Mouse (Mus musculus) heart, embryonic 14.5 days (tissue): Measurements from ENCODE around the gene Padi6. TPM values are rescaled to one million over a fixed set of nuclear protein-coding genes. Genes with fewer than 3 reads are reported as not detected.

ENCODE experiments used
- ATAC-seq: fragments of 200-750 bp; cut with Nextera tagmentation; 2 replicates; pipeline ENCODE4 v1.8.0; 2017; ENCODE audit warnings: low read depth, moderate TSS enrichment; ENCODE audit not compliant: insufficient number of reproducible peaks, insufficient read depth, low FRiP score
- H3K27ac ChIP-seq, 2 experiments: fragments of 200-500 bp in 1 of 2; fragments of 300-500 bp in 1 of 2; sonication (generic) in 1 of 2; replicated peaks in 1 of 2; 2 replicates each; pipeline ENCODE4 v1.5.1; 2012 to 2014; ENCODE audit warnings: low read depth in 2 of 2, low read length in 2 of 2, control low read depth in 1 of 2, mild to moderate bottlenecking in 1 of 2, mixed read lengths in 1 of 2; ENCODE audit not compliant: control insufficient read depth in 1 of 2, insufficient read depth in 1 of 2
- H3K27me3 ChIP-seq: fragments of 300-500 bp; sonication (generic); 2 replicates; pipeline ENCODE4 v1.6.1; 2014; ENCODE audit warnings: mild to moderate bottlenecking, low read length, control low read depth; ENCODE audit not compliant: control insufficient read depth, insufficient read depth
- H3K36me3 ChIP-seq: fragments of 300-500 bp; sonication (generic); 2 replicates; pipeline ENCODE4 v1.6.1; 2014; ENCODE audit warnings: mild to moderate bottlenecking, control low read depth, low read length, mixed read lengths; ENCODE audit not compliant: control insufficient read depth, insufficient read depth
- H3K4me1 ChIP-seq, 2 experiments: fragments of 200-500 bp in 1 of 2; fragments of 300-500 bp in 1 of 2; sonication (generic) in 1 of 2; 2 replicates each; pipeline ENCODE4 v1.6.1; 2012 to 2014; ENCODE audit warnings: low read length in 2 of 2, control low read depth in 1 of 2, mixed read lengths in 1 of 2; ENCODE audit not compliant: control insufficient read depth in 2 of 2, insufficient read depth in 2 of 2
- H3K4me2 ChIP-seq: fragments of 300-500 bp; sonication (generic); 2 replicates; pipeline ENCODE4 v1.6.1; 2014; ENCODE audit warnings: mild to moderate bottlenecking, low read length
- H3K4me3 ChIP-seq, 2 experiments: fragments of 200-500 bp in 1 of 2; fragments of 300-500 bp in 1 of 2; sonication (generic) in 1 of 2; 2 replicates each; pipeline ENCODE4 v1.5.1; 2012 to 2014; ENCODE audit warnings: low read length in 2 of 2, mild to moderate bottlenecking in 2 of 2, control low read depth in 1 of 2, low read depth in 1 of 2, moderate library complexity in 1 of 2; ENCODE audit not compliant: control insufficient read depth in 1 of 2, insufficient read depth in 1 of 2
- H3K9ac ChIP-seq: fragments of 300-500 bp; sonication (generic); 2 replicates; pipeline ENCODE4 v1.6.1; 2014; ENCODE audit warnings: mild to moderate bottlenecking, low read length
- H3K9me3 ChIP-seq: fragments of 300-500 bp; sonication (generic); 2 replicates; pipeline ENCODE4 v1.6.1; 2016; ENCODE audit warnings: low read length, control low read depth; ENCODE audit not compliant: control insufficient read depth
- WGBS: fragments of 180-500 bp; shearing (Covaris S2); extraction: QIAGEN DNeasy Blood & Tissue Kit; methylation state at CpG from one replicate; pipeline ENCODE4 v1.1.7; 2014; 5-methylcytosine and 5-hydroxymethylcytosine counted together
- polyA plus RNA-seq: library from polyadenylated mRNA; unstranded; fragments of >200 nt; fragmentation: Nextera tagmentation; extraction: Ambion mirVana; gene quantifications from 2 replicates; pipeline ENCODE4 v1.2.1, GENCODE M21; 2014

Gene Padi6
- polyA plus RNA-seq, 1 experiment from 2014 or later = not detected

DNA sequence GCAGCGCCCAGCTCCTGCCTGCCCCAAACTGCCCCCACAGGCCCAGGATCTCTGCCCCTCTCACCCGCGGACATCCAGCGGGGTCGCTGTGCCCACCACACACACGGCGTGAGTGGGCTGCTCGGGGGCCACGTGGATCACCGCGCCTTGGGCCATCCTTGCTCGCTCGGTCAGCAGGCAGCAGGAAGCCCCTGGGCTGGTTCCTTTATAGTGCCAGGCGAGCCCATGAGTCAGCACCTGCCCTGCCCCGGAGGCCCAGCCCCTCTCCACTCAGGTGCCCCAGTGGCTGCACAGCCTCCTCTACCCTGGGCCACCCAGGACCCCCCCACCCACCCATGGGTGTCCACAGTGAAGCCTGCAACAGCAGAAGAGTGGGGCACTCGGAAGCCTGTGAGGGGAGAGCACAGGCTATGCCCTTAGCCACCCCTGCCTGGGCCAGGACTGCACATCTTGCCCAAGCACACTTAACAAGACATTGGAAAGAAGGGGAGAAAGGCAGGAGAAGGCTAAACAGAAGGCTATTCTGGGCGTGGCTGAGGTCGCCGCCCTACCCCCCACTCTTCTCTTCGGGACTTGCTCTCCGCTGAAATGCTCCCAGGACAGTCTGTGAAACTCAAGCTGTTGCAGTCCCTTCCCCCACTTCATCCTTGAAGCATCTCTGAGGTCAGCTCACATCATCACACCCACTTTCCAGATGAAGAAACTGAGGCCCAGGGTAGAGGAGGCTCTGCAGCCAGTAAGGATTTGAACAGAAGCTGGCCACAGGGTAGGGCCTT, 31.8 kb upstream of the Padi6 start, which contains the start of gene Padi4:
Gene Padi4, minus strand, starts transcription at position 212 of the 776 bp plus-strand sequence.
- Histone ChIP-seq H3K4me2 (no peak within 1 kb of the TSS), H3K9me3 (no peaks in the 10 kb centered on the region), H3K9ac (no peak within 1 kb of the TSS), H3K4me1 (peaks cover 0 to 2% of the 10 kb centered on the region in 2 experiments; a peak in 1 of 4 replicates), H3K27ac (no peak within 1 kb of the TSS), H3K4me3 (no peak within 1 kb of the TSS), H3K27me3 (no peaks in the 10 kb centered on the region), H3K36me3 (no peaks in the 10 kb centered on the region)
- no peak for ATAC-seq
- 81% methylated on average over 21 of the region's 21 CpGs for WGBS

GRCm38 (mm10) chr4:140771091-140771490, 28.6 kb upstream of the Padi6 start:
- whole genome bisulfite sequencing = 39% methylated on average over 4 of the region's 4 CpGs

GRCm38 (mm10) chr4:140770433-140770832, 28.0 kb upstream of the Padi6 start:
- Histone ChIP-seq H3K4me1 (peaks cover 0 to 2% of the 10 kb centered on the region in 2 experiments; a peak in 1 of 4 replicates), H3K9me3 (no peaks in the 10 kb centered on the region), H3K4me2 (peak overlapping the region; percentile 69), H3K4me3 (peak overlapping the region; percentile 40 to 52), H3K36me3 (no peaks in the 10 kb centered on the region), H3K9ac (peak overlapping the region; percentile 66), H3K27me3 (no peaks in the 10 kb centered on the region), H3K27ac (peak overlapping the region; percentile 63 to 66)
- ATAC-seq = no peak
- WGBS = 7% methylated on average over 13 of the region's 13 CpGs

More at GRCm38 (mm10) chr4:140771091-140771490, 28.6 kb upstream of the Padi6 start:
- no peaks in the 10 kb centered on the region for H3K36me3 ChIP-seq
- no peak overlapping the region for H3K4me3 ChIP-seq
- H3K27me3 ChIP-seq = no peaks in the 10 kb centered on the region
- H3K9me3 ChIP-seq = no peaks in the 10 kb centered on the region
- H3K4me1 ChIP-seq = peaks cover 0 to 2% of the 10 kb centered on the region in 2 experiments; a peak in 1 of 4 replicates
- H3K4me2 ChIP-seq = no peak overlapping the region
- no peak overlapping the region for H3K9ac ChIP-seq
- no peak overlapping the region for H3K27ac ChIP-seq
- no peak for ATAC-seq

GRCm38 (mm10) chr4:140768973-140769372, 26.5 kb upstream of the Padi6 start:
- 76% methylated on average over 5 of the region's 5 CpGs for WGBS
- no peak for ATAC-seq

DNA sequence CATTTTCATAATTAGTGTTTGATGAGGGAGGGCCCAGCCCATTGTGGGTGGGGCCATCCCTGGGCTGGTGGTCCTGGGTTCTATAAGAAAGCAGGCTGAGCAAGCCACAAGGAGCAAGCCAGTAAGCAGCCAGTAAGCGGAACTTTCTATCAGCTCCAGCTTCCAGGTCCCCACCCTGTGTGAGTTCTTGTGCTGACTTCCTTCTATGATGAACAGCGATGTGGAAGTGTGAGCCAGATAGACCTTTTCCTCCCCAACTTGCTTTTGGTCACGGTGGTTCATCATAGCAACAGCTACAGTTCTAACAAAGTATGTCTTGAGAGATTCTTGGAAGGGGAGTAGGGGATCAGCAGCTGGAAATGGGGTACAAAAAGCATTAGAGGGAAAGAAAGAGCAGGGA, 23.5 kb upstream of the Padi6 start:
- Histone ChIP-seq H3K9ac (no peak overlapping the region), H3K4me2 (no peak overlapping the region), H3K9me3 (no peaks in the 10 kb centered on the region), H3K27me3 (no peaks in the 10 kb centered on the region), H3K27ac (no peak overlapping the region), H3K36me3 (no peaks in the 10 kb centered on the region), H3K4me1 (peaks cover 0 to 2% of the 10 kb centered on the region in 2 experiments; a peak in 1 of 4 replicates), H3K4me3 (no peak overlapping the region)
- ATAC-seq = no peak
- WGBS = 65% methylated on average over 3 of the region's 3 CpGs

More at GRCm38 (mm10) chr4:140768973-140769372, 26.5 kb upstream of the Padi6 start:
- Histone ChIP-seq H3K4me2 (no peak overlapping the region), H3K27ac (no peak overlapping the region), H3K4me3 (no peak overlapping the region), H3K9me3 (no peaks in the 10 kb centered on the region), H3K27me3 (no peaks in the 10 kb centered on the region), H3K9ac (no peak overlapping the region), H3K4me1 (peaks cover 0 to 2% of the 10 kb centered on the region in 2 experiments; a peak in 1 of 4 replicates), H3K36me3 (no peaks in the 10 kb centered on the region)

GRCm38 (mm10) chr4:140763158-140763557, 20.7 kb upstream of the Padi6 start:
- H3K4me3 ChIP-seq = no peak overlapping the region
- 16% methylated on average over 9 of the region's 9 CpGs for WGBS
- no peak for ATAC-seq

GRCm38 (mm10) chr4:140761601-140762000, 19.2 kb upstream of the Padi6 start:
- 81% methylated on average over 7 of the region's 7 CpGs for WGBS
- H3K27ac ChIP-seq = no peak overlapping the region
- H3K36me3 ChIP-seq = no peaks in the 10 kb centered on the region
- H3K27me3 ChIP-seq = no peaks in the 10 kb centered on the region
- H3K9ac ChIP-seq = no peak overlapping the region
- no peak overlapping the region for H3K4me2 ChIP-seq
- no peak overlapping the region for H3K4me3 ChIP-seq
- no peaks in the 10 kb centered on the region for H3K9me3 ChIP-seq
- H3K4me1 ChIP-seq = peaks cover 0 to 5% of the 10 kb centered on the region in 2 experiments; a peak in 1 of 4 replicates
- no peak for ATAC-seq

More at GRCm38 (mm10) chr4:140763158-140763557, 20.7 kb upstream of the Padi6 start:
- Histone ChIP-seq H3K27me3 (no peaks in the 10 kb centered on the region), H3K36me3 (no peaks in the 10 kb centered on the region), H3K9me3 (no peaks in the 10 kb centered on the region), H3K27ac (no peak overlapping the region), H3K9ac (no peak overlapping the region), H3K4me2 (no peak overlapping the region), H3K4me1 (peaks cover 0 to 1% of the 10 kb centered on the region in 2 experiments; a peak in 1 of 4 replicates)
